Mouse (Mus musculus) frontal cortex, adult 2 months (tissue): Measurements from ENCODE around the gene Nav3. TPM values are rescaled to one million over a fixed set of nuclear protein-coding genes. Genes with fewer than 3 reads are reported as not detected.
"Not testable (repeated sequence)": the region's sequence is repeated elsewhere in the genome, so short reads cannot be mapped to it uniquely, and the experiment has no call there.

Experiments used
- DNase-seq, 2 experiments: peaks; one replicate each; pipeline ENCODE4 v3.0.0; 2022; ENCODE audit warnings: low spot score in 1 of 2; ENCODE audit errors: extremely low spot score in 1 of 2
- polyA plus RNA-seq: library from polyadenylated mRNA; depleted of rRNA; stranded (reverse); fragments of >200 nt; gene quantifications from 2 replicates; pipeline ENCODE4 v1.2.3, GENCODE M21; 2012

Gene Nav3
- polyA plus RNA-seq, 1 experiment, result 34.3 TPM

DNA sequence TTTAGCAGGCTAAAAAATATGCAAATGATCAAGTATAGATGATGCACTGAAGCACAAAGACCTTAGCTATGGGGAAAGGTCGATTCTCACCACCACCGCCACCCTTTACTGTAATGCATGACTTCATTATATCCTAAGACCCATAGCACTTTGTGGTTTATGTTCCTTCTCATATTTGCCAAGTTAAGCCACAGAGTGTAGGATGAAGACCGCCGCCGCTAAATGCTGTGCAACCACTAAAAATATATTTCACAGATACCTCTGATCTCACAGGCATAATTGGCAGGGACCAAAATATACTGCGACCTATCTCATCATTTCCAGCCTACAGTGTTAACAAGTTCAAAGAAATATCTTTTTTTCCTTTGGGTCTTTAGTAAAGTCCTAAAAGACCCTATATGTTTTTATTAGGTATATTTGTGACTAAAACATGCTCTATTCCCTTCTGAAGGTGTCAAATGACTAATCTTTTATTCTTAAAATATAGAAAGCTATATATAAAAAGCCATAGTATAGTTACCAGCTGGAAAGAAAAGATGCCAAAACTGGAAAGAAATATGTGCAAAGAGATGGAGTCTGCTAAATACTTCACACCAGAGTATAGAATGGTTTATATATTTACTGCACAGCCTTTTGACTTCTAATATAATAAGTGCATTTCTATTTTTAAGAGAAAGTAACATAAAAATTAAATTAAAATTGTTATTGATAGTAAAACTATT, 69.4 kb downstream of the Nav3 start:
- peak; percentile 41 to 45 for DNase-seq

GRCm38 (mm10) chr10:110383506-110384229, 72.3 kb downstream of the Nav3 start:
- DNase-seq, result not testable (repeated sequence)

DNA sequence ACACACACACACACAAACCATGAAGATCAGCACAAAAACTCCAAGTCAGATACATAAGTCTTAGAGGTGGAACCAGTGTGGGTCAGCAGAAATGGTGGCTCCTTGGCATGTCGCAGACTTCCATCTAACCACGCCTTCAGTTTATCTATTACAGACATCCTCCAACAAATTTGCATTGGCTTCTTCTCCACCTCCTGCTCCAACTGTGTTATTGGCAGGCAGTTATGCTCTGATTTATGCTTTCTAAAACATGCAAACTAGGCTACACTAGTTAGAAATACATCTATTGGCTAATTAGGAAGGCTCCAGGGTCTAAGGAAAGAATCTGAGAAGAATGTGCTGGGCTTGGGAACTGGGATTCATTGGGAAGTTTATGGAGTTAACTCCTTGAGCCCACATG, 75.2 kb downstream of the Nav3 start:
- no peak for DNase-seq

- DNase-seq, result no peak
These were observed 83.1 kb downstream of the Nav3 start for GRCm38 (mm10) chr10:110372724-110373455.

GRCm38 (mm10) chr10:110352148-110352547, 103.9 kb downstream of the Nav3 start:
- no peak for DNase-seq

GRCm38 (mm10) chr10:110330030-110330429, 126.0 kb downstream of the Nav3 start:
- DNase-seq, result no peak

- no peak for DNase-seq
These were observed 126.4 kb downstream of the Nav3 start for GRCm38 (mm10) chr10:110329629-110330028.

GRCm38 (mm10) chr10:110322082-110322632, 133.8 kb downstream of the Nav3 start:
- no peak for DNase-seq

GRCm38 (mm10) chr10:110317275-110317674, 138.7 kb downstream of the Nav3 start:
- DNase-seq, result no peak

DNA sequence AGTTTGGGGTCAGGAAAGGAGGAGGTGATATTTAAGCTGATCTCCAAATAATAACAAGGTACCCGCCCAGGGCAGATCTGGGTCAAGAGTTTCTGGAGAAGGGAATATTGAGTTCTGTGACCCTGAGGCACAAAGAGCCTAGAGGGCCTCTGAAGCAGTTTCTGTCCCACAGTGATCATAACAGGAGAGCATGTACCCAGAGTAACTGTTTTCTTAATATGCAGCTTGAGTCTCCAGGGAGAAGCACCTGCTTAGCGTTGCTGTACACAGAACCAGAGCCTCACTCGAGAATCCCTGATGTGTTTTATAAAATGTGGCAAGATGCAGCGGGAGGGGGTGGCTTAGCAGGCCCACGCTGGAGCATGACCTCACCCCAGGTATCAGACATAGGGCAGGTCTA, 141.5 kb downstream of the Nav3 start:
- DNase-seq, result no peak

DNA sequence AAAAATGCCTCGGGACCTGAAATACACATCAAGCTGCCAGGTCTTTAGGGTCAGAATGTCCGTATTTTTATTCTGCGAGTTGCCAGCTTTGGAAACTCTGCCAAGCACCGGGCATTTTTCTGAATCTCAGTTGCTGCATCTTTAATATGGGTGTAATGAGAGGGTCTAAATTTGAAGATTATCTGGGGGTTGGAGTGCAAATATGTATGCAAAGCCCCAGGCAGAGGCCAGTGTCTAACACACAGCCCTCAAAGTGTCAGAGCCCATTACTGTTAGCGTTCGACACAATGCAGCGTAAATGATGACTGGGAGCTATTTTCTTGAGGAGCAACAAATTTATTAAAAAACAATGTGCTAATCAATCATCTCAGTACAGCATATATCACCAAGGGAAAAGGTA, 142.0 kb downstream of the Nav3 start:
- DNase-seq, result no peak

DNA sequence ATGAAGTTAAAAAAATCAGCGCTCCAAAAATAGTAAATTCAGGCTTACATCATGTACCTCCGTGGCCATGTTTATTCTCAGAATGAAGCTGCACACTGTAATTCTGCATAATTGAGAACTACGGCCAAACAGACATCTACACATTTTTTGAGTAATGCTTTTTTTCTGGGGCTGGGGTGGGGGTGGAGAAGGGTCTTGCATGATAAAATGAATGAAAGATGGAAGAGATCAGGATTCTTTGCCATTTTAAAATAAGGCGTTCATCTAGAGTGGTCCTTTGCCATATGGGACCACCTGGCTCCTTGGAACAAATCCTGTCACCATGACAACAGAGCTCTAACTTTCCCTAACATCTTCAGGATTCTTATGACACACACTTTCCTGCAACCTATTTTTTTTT, 146.5 kb downstream of the Nav3 start:
- peak in 1 of 2 experiments; percentile 46 for DNase-seq

GRCm38 (mm10) chr10:110305609-110306008, 150.4 kb downstream of the Nav3 start:
- DNase-seq, result no peak

- DNase-seq, result no peak
These were observed 165.9 kb downstream of the Nav3 start for GRCm38 (mm10) chr10:110290016-110290623.

DNA sequence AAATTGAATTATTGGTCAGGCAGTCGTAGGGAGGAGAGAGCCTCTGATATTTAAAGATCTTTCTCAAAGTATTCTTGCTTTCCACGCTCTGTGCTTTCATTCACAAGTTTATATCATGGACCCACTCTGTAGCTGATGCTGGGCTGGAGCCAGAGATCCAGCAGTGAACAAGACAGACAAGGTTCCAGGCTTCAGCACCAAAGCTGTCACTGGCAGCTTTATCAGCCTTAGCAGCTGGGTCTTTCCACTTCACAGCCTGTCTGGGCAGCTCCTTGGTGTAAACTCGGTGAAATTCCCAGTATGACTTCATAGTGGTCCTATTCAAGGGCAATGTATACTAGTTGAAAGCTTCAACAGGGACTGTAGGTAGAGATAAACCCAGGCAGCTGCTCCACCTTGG, 172.1 kb downstream of the Nav3 start:
- no peak for DNase-seq

DNA sequence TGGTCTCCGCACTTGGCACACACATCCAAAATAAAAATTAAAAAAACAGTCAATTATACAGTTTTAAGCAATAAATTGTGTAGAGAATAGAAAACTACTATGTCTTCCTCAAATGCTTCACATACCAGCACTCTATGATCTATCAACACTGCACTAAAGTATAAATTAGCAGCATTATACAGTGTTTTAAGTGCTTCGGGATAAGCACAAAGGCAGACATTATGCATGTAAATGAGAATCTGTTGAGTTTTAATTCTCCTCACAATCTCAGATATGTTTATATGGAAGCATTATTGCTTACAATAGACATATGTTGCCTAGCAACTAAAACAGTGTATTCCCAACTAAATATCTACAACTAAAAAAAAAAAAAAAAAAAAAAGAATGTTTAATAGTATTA, 183.2 kb downstream of the Nav3 start:
- no peak for DNase-seq

GRCm38 (mm10) chr10:110270561-110270960, 185.4 kb downstream of the Nav3 start:
- no peak for DNase-seq

GRCm38 (mm10) chr10:110242128-110242561, 213.9 kb downstream of the Nav3 start:
- DNase-seq, result no peak

DNA sequence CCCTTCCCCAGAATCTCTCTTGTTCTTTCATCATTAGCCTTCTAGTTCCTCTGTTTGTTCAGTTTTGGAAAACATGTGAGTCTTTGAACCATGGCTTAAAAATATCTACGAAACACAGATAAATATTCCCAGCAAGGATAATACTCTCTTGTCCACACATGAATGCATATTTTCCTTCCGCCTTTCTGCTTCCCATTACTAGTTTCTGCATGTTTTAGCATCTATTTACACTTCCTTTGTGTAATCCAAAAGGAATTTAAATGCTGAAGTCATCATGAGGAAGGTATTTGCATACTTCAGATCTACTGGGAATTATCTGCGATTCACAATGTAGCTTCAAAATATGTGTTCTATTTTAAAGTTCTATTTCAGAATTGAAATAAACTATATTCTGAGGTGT, 215.3 kb downstream of the Nav3 start:
- no peak for DNase-seq

DNA sequence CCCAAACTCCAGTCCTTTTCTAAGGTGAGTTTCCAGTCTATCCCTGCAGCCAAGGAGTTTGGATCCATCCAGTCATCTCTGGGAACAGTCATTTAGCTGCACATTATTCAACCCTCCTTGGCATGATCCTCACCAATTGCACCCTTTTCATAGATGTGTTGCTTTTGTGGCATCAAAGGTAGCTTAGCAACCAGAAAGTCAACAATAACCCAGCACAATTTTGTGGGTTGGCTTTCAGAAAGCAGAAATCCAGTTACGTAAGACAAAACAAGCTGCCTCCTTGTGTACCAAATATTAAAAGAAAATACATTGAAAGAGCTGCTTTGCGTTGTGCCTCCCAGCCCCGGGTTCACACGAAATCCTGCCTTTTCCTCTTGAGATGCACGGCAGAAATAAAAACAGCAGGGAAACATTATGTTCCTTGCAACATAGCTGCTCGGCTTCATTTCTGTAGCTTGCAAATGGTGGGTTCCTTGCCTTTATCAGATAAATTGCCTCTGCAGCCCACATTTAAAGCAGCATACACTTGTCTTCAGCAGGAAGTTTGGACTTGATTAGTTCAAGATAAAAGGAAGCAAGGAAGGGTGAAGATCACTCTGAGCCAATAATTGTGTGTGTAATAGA, 222.6 kb downstream of the Nav3 start:
- DNase-seq, result peak in 1 of 2 experiments; percentile 41
